Mouse (Mus musculus) thymus, adult 2 months (tissue): ENCODE measurements around the gene Sec24b. TPM values are rescaled to one million over a fixed set of nuclear protein-coding genes. Genes with fewer than 3 reads are reported as not detected.

Experiments
- DNase-seq: peaks from one replicate; pipeline ENCODE4 v3.0.0; 2021
- H3K27ac ChIP-seq: fragments of 200-500 bp; 2 replicates; pipeline ENCODE4 v1.5.1; 2012; ENCODE audit warnings: low read length, control low read depth; ENCODE audit not compliant: control insufficient read depth, insufficient read depth
- H3K27me3 ChIP-seq: fragments of 200-500 bp; 2 replicates; pipeline ENCODE4 v1.6.1; 2012; ENCODE audit warnings: mild to moderate bottlenecking, low read length, moderate library complexity, mixed read lengths; ENCODE audit not compliant: control insufficient read depth, insufficient read depth
- H3K36me3 ChIP-seq: fragments of 200-500 bp; 2 replicates; pipeline ENCODE4 v1.6.1; 2012; ENCODE audit warnings: mild to moderate bottlenecking, low read length, moderate library complexity; ENCODE audit not compliant: control insufficient read depth, insufficient read depth
- H3K4me1 ChIP-seq: fragments of 200-500 bp; replicated peaks from 2 replicates; pipeline ENCODE4 v1.6.1; 2012; ENCODE audit warnings: low read length; ENCODE audit not compliant: control insufficient read depth, insufficient read depth
- H3K4me3 ChIP-seq: fragments of 200-500 bp; 2 replicates; pipeline ENCODE4 v1.5.1; 2012; ENCODE audit warnings: mild to moderate bottlenecking, low read length, control low read depth, moderate library complexity; ENCODE audit not compliant: control insufficient read depth, insufficient read depth
- CTCF ChIP-seq: fragments of 200-500 bp; IDR thresholded peaks from 2 replicates; pipeline ENCODE4 v1.5.1; 2012; ENCODE audit warnings: mild to moderate bottlenecking, control low read depth, low read length, moderate library complexity, borderline replicate concordance; ENCODE audit not compliant: control insufficient read depth, poor library complexity, insufficient read depth; ENCODE audit errors: extremely low read depth
- POLR2A ChIP-seq: fragments of 200-500 bp; IDR thresholded peaks from 2 replicates; pipeline ENCODE4 v1.6.1; 2012; ENCODE audit warnings: mild to moderate bottlenecking, low read length, control low read depth, moderate library complexity; ENCODE audit not compliant: control insufficient read depth, poor library complexity, insufficient read depth; ENCODE audit errors: extremely low read depth
- WGBS: fragments of 180-500 bp; shearing (Covaris S2); methylation state at CpG from one replicate; pipeline ENCODE4 v1.1.7; 2018; 5-methylcytosine and 5-hydroxymethylcytosine counted together
- polyA plus RNA-seq: library from polyadenylated mRNA; depleted of rRNA; stranded (reverse); fragments of >200 nt; gene quantifications from 2 replicates; pipeline ENCODE4 v1.2.3, GENCODE M21; 2012; rRNA removed

Sec24b gene
- polyA plus RNA-seq, 1 experiment, result 149 TPM

GRCm38 (mm10) chr3:129940780-129941179 lies 120.6 kb downstream of the Sec24b start:
- H3K4me3 ChIP-seq, result no peak overlapping the region
- whole genome bisulfite sequencing, result 100% methylated on average over 2 of the region's 2 CpGs
- TF ChIP-seq CTCF (no peak), POLR2A (no peak)
- H3K27me3 ChIP-seq, result no peaks in the 10 kb centered on the region
- DNase-seq, result no peak
- H3K4me1 ChIP-seq, result peaks cover under 1% of the 10 kb centered on the region; the same call in 1 of the 2 replicates
- no peaks in the 10 kb centered on the region for H3K36me3 ChIP-seq
- H3K27ac ChIP-seq, result no peak overlapping the region

- 90% methylated on average over 7 of the region's 7 CpGs for WGBS
- Histone ChIP-seq H3K4me1 (no peaks in the 10 kb centered on the region), H3K4me3 (no peak overlapping the region), H3K27me3 (no peaks in the 10 kb centered on the region), H3K27ac (no peak overlapping the region), H3K36me3 (no peaks in the 10 kb centered on the region)
- TF ChIP-seq POLR2A (no peak), CTCF (no peak)
- no peak for DNase-seq
These were observed 122.3 kb downstream of the Sec24b start for GRCm38 (mm10) chr3:129939058-129939457.

- Histone ChIP-seq H3K27me3 (no peaks in the 10 kb centered on the region), H3K4me1 (no peaks in the 10 kb centered on the region), H3K4me3 (no peak overlapping the region), H3K27ac (no peak overlapping the region), H3K36me3 (no peaks in the 10 kb centered on the region)
- WGBS, result 75% methylated on average over 3 of the region's 3 CpGs
- no peak for DNase-seq
- no peak for TF ChIP-seq CTCF
- no peak for TF ChIP-seq POLR2A
These were observed 123.5 kb downstream of the Sec24b start for GRCm38 (mm10) chr3:129937848-129938247.

DNA sequence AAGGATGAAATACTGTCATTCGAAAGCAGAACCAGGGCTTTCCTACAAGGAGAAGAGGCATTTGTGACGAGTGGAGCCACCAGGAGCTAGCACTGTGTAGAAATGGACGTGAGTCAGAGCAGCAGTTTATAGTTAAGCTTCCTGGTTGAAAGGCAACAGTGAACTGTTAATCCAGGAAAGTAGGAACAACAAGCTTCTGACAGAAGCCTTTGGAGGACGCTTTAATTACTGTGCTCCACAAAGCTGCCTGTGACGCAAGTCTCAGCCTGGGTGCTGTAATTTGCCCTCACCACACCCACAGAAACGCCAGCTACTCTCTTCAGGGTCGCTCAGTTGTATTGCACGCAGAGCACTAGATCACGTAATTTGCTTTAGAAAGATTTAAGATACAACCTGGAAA lies 124.8 kb downstream of the Sec24b start:
- DNase-seq, result no peak

More for the DNA sequence above, 124.8 kb downstream of the Sec24b start:
- no peak for TF ChIP-seq POLR2A
- TF ChIP-seq CTCF, result no peak
- 81% methylated on average over 9 of the region's 9 CpGs for WGBS
- Histone ChIP-seq H3K36me3 (no peaks in the 10 kb centered on the region), H3K4me1 (no peaks in the 10 kb centered on the region), H3K27me3 (no peaks in the 10 kb centered on the region), H3K4me3 (no peak overlapping the region), H3K27ac (no peak overlapping the region)

Other genes with a start within 250 kb of the Sec24b start
- 0.08 and 0.09 TPM in 2 replicates for gene Rrh, start 239.0 kb downstream of the Sec24b start, polyA plus RNA-seq
- gene Gar1, start 230.2 kb downstream of the Sec24b start, polyA plus RNA-seq, result 36.4 and 46.7 TPM in 2 replicates
- 0.22 and 0.54 TPM in 2 replicates for gene Cfi, start 225.7 kb downstream of the Sec24b start, polyA plus RNA-seq
- 67.0 and 89.3 TPM in 2 replicates for gene Pla2g12a, start 182.9 kb downstream of the Sec24b start, polyA plus RNA-seq
- gene Casp6, start 160.1 kb downstream of the Sec24b start, polyA plus RNA-seq, result 82.6 and 86.1 TPM in 2 replicates
- gene Mcub, start 91.3 kb downstream of the Sec24b start, polyA plus RNA-seq, result 11.6 and 13.1 TPM in 2 replicates
- gene Col25a1, start 69.9 kb upstream of the Sec24b start, polyA plus RNA-seq, result not detected in 2 replicates